Mouse (Mus musculus) layer of hippocampus, postnatal 14 days (tissue): ENCODE measurements around the gene Pin1rt1. TPM values are rescaled to one million over a fixed set of nuclear protein-coding genes. Genes with fewer than 3 reads are reported as not detected.

Experiments
- DNase-seq, 2 experiments: peaks; one replicate each; pipeline ENCODE4 v3.0.0; 2021 to 2022; ENCODE audit warnings: low spot score in 2 of 2, mixed read lengths in 1 of 2
- total RNA-seq, 2 experiments: library from RNA; stranded (reverse); gene quantifications; 2 replicates each; pipeline ENCODE4 v1.2.3; 2021

Pin1rt1 gene
- total RNA-seq, 2 experiments from 2014 or later, result not detected

DNA sequence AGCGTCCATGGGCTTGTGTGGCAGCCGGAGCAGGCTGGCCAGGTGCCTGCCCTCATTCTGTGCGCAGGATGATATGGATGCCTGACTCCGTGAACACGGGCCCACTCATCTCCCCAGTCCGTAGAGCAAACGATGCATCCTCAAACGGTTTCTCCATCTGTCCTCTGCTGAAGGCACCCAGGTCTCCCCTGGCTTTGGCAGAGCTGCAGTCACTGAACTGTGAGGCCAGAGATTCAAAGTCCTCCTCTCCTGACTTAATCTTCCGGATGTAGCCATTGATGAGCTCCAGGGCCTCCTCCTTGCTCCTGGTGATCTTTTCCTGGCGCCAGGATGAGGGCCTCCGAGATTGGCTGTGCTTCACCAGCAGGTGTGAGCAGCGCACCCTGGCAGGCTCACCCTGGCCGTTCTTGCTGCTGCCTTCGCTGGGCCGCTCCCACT, 1.9 kb downstream of the Pin1rt1 start:
- peak in 1 of 2 experiments; percentile 14 for DNase-seq

DNA sequence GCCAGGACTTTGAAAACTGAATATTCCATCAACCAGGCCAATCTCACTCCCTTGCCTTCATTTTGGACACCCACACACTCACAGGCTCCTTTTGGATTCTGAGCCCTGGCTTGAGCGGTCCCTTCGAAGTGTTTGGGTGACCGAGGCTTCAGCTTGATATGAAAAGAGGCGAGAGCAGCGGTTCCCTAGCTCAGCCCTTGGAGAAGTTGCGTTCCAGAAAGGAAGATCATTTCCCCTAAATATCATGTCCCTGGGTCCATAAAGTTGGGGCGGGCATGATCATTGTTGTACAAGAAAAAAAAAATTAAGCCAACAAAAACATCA, 3.7 kb downstream of the Pin1rt1 start:
- no peak for DNase-seq

DNA sequence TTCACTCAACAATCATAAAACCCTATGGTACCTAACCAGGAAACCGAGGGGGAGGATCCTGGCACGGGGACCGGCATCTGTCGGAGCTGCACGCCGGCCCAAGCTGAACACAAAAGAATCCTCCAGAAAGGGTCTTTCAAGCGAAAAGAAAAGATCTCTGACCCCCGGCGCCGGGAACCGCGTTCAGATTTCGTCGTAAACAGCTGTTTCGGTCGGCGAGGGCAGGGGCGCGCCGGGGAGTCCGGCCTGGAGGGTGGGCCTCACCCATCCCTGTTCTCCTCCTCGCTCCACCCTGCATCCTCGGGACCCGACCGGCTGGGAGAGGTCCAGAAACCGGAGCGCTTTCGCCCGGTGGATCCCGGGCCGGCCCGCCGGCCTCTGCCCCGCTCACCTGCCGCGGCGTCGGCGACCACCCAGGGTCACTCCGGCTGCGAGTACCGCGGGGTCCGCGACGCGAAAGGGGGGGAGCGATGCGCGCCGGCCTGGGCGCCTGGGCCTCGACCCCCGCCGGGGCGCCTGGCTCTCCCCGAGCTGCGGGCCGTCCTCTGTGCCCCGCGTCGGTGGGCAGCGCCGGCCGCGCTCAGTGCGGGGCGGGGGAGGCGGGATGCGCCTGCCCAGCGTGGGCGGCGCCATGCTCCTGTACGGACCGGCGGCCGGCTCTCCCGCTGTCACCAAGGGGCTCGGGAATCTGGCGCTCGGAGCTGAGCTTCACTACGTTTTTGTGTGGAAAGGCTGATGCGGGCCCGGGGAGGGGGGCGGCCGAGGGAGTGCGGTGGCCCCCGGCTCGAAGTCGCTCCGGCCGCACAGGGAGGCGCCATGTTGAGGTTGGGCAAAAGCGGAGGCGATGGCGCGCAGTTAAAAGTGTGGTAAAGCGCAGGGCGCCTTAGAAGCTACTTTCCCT, 4.3 kb downstream of the Pin1rt1 start, which contains the start of gene Tcp11l1:
Gene Tcp11l1, minus strand, starts transcription at position 585 of the 901 bp plus-strand sequence.
- peak; percentile 66 to 78 for DNase-seq

DNA sequence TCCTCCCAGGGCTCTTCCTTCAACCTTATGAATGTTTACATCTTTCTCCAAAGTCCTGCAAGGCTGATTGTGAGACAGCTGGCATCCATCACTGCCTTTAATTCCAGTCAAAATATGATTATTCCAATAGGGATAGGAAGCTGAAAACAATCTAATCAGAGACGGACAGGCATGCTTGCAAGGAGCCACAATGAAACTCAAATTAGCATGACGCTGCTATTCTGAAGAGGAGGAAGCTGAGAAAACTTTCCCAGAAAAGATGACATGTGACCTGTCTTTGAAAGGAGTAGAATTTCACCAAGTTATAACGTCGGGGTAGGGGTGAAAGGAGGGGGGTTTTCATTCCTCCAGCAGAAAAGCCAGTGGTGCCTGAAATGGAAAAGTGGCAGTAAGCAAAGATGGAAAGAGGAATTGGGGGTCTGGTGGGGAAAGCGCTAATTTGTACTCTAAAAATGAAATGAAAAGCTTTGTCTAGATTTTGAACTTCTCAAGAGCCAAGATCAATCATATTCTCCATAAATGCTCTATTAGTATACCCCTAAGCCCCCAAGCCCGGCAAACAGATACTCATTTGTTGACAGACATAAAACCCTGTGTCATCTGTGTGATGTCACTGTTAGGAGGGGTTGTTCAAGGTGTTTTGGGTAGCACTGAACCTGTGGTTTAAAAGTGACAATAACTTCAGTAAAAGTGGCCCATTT, 5.4 kb downstream of the Pin1rt1 start:
- DNase-seq, result no peak

DNA sequence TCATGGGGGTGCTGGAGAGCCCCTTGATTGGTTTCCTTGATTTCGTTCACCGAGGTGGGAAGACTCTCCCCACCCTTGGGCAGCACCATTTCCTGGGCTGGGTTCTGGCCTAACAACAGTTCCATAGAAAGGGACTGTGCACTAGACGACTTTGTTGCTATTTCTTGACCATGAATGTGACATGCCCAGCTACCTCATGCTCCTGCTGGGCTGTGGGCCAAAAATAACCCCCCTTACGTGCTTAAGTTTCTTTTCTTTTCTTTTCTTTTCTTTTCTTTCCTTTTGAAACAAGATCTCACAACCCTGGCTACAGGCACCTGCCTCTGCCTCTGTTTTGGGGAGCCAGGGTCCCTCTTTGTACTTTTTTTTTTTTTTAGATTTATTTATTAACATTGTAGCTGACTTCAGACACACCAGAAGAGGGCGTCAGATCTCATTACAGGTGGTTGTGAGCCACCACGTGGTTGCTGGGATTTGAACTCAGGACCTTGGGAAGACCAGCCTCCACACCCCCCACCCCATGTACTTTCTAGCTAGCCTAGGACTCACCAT, 6.3 kb downstream of the Pin1rt1 start:
- DNase-seq, result no peak

DNA sequence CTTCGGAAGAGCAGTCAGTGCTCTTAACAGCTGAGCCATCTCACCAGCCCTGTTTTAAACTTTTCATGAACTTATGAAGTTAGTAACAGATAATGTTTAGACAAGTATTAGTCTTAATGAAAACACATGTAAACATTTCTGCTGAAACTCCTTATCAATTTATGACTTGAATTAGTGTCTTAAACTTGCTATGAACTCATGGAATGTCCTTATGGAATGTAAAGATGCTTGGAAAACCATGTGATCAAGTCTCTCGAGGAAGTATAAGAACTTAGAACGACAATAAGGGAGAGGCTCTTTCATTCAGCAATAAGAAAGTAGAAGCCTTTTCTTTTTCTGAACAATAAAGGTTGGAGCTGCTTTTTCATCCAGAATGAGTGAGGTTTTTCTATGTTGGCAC, 11.8 kb downstream of the Pin1rt1 start:
- DNase-seq, result no peak

DNA sequence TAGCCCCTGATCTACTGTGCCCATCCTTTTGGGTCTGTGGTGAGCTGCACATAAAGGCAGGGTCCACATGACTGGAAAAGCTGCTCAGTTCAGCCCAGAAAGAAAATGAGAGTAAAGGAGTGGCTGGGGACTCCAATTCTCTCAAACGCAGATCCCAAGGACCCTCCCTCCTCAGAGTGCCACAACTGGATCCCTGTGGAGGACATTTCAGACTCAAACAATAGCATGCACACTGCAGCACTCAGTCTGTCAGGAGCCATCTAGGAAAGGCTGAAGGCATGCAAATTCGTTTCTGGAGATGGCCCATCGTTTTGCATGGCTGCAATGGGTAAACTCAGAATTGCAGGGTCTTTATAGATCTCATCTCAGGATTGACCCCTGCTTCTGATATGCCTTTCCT, 13.0 kb downstream of the Pin1rt1 start:
- DNase-seq, result no peak

DNA sequence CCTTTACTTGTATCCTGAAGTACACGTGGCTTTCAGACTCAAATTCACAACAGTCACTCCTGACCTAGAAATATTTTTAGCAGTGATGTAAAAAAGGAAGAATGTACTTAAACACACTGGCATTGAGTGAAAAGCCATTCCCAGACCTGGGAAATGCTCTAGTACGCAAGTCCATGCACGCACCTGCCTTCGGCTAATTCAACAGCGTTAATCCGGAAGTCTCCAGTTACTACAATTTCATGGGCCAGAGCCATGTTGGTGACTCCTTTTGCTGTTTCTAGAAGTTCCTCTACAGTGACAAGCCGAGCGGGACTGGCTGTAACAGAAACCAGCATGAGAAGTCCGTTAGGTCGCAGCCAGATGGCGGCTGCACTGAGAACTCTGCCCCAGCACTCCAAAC, 16.5 kb downstream of the Pin1rt1 start:
- no peak for DNase-seq

DNA sequence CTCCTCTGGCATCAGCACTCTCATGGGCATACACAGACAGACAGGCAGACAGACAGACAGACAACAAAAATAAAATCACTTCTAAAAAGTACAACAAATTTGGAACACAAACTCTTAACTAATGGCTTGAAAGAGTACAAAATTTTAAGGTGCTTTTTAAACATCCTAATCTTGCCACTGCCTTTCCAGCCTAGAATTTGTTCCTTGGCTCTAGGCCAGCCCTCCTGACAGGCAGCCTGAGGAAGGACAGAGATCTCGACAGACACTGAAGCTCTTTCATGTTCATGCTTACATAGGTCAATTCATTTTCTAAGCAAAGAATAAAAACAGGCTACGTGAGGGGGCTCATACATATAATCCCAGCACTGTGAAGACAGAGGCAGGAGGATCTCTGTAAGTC, 23.6 kb downstream of the Pin1rt1 start:
- DNase-seq, result no peak

DNA sequence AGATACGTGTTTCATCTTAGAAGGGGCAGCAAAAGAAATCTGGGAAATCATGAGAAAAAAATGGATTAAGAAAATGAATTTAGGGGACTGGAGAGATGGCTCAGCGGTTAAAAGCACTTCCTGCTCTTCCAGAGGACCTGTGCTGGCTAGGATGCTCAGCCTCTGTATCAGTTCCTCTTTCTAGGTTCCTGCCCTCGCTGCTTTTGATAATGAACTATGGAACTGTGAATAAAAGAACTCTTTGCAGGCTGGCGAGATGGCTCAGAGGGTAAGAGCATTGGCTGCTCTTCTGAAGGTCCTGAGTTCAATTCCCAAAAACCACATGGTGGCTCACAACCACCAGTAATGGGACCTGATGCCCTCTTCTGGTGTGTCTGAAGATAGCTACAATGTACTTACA, 25.5 kb downstream of the Pin1rt1 start:
- no peak for DNase-seq

DNA sequence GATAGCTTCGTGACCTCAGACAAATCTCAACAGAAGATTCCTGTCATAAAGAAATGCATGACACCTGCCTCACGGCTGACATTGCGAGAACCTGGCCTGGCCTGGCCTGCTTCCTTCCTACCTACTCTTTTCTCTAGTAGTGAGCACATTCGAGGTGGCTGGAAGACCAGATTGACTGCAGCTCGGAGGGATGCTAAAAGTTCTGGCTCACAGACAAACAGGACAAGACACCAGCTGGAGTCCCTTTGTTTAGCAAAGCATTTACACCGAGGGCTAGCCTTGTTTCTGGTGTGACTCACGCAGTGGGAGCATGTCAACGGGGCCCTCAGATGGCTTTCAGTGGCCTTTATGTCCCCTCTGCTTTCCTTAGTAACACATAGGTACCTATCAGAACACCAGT, 27.5 kb downstream of the Pin1rt1 start:
- DNase-seq, result no peak

DNA sequence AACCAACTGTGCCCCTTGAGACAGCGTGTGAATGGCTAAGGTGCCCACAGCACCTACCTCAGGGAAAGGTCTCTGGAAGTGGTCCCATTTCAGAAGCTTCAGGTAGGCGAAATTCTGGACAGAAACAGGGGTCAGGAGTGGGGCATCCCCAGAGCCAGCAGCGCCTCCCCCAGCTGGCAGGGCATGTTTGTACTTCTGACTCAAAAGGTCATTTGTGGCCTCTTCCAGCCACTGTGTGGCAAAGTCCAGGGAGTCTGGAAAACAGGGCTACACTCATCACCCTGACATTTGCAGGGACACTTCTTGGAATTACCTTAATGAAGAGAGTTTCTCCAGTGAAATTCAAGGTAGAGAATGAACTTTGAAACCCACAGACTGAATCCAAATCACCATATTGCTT, 27.9 kb downstream of the Pin1rt1 start:
- no peak for DNase-seq

DNA sequence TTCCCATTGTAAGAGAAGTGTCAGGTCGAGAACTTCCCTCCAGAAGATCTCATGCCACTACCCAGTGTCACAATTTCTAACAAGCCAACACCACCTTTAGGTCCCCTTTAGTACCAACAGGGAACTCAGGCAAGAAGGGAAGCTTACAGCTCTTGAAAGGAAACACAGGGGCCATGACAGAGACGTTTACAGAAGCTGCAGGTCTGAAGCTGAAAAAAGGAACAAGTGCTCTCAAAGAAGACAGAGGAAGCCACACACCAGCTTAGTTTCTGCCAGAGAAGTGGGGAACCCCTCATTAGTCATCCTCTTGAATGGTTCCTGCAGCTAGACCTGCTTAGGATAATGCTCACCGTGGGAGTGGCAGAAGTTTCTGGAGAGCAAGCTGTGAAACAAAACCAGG, 28.9 kb downstream of the Pin1rt1 start:
- DNase-seq, result no peak

DNA sequence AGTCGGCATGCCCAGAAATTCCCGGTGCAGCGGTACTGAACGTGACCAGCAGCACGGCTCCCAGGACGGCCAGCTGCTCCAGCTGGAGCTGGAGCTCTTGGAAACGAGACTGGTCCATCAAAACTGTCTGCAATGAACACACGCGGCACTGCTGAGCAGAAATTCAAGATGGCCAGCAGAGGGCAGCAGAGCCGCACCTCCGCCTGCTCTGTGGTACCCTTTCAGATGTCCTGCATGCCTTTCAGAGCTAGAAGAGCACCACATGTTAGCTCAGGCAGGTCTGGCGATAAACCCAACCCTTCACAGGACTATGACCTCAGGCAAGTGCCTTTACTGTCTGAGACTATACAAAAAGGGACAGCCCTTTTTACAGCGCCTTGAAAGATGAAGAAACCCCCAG, 30.8 kb downstream of the Pin1rt1 start:
- peak; percentile 81 to 85 for DNase-seq

DNA sequence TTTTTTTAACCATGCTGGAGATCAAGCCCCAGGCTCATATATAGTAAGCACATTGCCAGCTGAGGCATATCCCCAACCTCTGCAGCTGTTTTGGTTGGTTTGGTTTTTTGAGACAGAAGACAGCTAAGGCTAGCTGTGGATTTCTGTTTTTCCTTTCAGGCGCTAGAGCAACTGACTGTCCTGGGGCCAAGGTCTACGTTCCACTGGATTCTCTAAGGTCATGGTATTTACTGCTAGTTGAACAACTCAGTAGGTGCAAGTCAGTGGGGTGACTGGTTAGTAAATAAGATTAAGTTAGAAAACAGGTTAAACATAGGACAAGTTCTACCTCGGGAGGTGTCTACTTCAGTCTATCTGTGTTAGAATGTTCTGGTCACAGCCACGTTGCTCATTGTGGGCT, 31.4 kb downstream of the Pin1rt1 start:
- DNase-seq, result no peak

DNA sequence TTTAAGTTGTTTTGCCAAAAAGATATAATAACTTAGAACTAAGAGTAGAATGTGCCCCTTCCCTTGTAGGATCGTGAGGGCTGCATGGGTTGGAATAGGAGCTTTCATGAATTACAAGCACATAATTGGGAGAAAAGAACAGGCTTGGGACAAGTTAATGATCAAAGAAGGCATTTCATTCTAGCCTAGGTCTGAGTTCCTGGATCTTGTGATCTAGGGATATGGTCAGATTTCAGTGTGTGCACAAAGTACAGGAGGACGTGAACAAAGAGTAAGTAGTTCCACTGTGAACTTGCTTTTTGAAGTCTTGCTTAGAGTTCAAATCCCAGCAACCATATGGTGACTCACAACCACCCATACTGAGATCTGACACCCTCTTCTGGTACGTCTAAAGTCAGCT, 38.9 kb downstream of the Pin1rt1 start:
- DNase-seq, result no peak

DNA sequence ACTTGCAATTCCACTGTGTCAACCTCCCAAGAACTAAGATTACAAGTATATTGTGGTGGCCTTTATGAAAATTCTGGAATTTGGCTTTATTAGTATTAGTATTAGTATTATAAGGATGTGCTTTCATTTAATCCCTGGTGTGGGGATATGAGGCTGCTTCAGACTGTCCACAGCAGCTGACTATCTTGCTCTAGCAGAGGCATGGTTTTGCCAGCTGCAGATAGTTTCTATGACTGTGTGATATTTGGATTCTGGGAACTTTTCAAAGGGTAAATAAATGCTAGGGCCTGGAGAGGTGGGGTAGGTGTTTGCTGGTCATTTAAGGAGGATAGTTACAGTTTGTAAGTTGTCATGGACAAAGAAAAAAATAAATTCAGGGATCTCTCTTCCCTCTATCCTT, 44.5 kb downstream of the Pin1rt1 start:
- no peak for DNase-seq

DNA sequence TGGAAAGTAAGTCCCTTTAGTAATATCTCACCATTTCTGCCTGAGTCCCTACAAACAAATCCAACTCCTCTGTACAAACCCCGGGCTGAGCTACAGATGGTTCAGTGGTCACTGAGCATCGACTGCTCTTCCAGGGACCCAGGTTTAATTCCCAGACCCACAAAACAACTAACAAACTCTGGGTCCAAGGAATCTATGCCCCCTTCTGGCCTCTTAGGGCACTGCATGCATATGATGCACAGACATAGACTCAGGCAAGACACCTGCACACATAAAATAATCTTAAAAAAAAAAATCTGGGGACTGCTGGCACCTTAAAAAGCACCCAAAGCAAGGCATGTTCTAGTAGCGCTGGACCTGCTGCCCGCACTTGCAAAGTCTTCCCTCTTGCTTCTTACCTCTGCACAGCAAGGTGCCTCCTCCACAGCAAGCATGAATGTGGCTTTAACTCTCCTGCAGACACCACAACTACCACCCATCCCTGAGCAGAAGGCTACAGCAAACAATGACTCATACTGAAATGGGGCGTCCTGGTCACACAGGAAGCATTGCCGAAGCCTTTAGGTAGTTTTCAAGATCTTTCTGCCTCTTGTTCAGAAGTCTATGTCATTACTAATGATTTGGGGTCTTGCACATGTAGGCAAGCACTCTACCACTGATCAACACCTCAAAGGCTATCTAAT, 46.9 kb downstream of the Pin1rt1 start:
- DNase-seq, result no peak
